Mouse (Mus musculus) stomach, postnatal 0 days (tissue): ENCODE data around the gene Gm9780. TPM values are rescaled to one million over a fixed set of nuclear protein-coding genes. Genes with fewer than 3 reads are reported as not detected.
"Not testable (repeated sequence)": the region's sequence is repeated elsewhere in the genome, so short reads cannot be mapped to it uniquely, and the experiment has no call there.

Experiments used
- ATAC-seq: fragments of 200-750 bp; cut with Nextera tagmentation; 2 replicates; pipeline ENCODE4 v1.8.0; 2017; ENCODE audit not compliant: low FRiP score, low TSS enrichment
- DNase-seq: peaks from one replicate; pipeline ENCODE4 v3.0.0-alpha.2; 2016; ENCODE audit warnings: low spot score
- H3K27ac ChIP-seq: fragments of 300-500 bp; sonication (generic); replicated peaks from 2 replicates; pipeline ENCODE4 v1.5.1; 2014; ENCODE audit warnings: mild to moderate bottlenecking, control low read depth
- H3K27me3 ChIP-seq: fragments of 300-500 bp; sonication (generic); 2 replicates; pipeline ENCODE4 v1.6.1; 2014; ENCODE audit warnings: low read length; ENCODE audit not compliant: control insufficient read depth, insufficient read depth
- H3K36me3 ChIP-seq: fragments of 300-500 bp; sonication (generic); 2 replicates; pipeline ENCODE4 v1.6.1; 2014; ENCODE audit warnings: low read length, mixed read lengths; ENCODE audit not compliant: control insufficient read depth, insufficient read depth
- H3K4me1 ChIP-seq: fragments of 300-500 bp; sonication (generic); replicated peaks from 2 replicates; pipeline ENCODE4 v1.6.1; 2014; ENCODE audit warnings: antibody characterized with exemption; ENCODE audit not compliant: control insufficient read depth, insufficient read depth
- H3K4me2 ChIP-seq: fragments of 300-500 bp; sonication (generic); replicated peaks from 2 replicates; pipeline ENCODE4 v1.6.1; 2014; ENCODE audit warnings: low read depth, mild to moderate bottlenecking, control low read depth, moderate library complexity
- H3K4me3 ChIP-seq: fragments of 300-500 bp; sonication (generic); 2 replicates; pipeline ENCODE4 v1.5.1; 2014; ENCODE audit warnings: low read depth, low read length, control low read depth
- H3K9ac ChIP-seq: fragments of 300-500 bp; sonication (generic); 2 replicates; pipeline ENCODE4 v1.6.1; 2014; ENCODE audit warnings: mild to moderate bottlenecking, low read length, control low read depth, mixed read lengths
- H3K9me3 ChIP-seq: fragments of 300-500 bp; sonication (generic); 2 replicates; pipeline ENCODE4 v1.6.1; 2016; ENCODE audit warnings: low read length; ENCODE audit not compliant: control insufficient read depth
- WGBS: fragments of 180-500 bp; shearing (Covaris S2); extraction: QIAGEN DNeasy Blood & Tissue Kit; methylation state at CpG from one replicate; pipeline ENCODE4 v1.1.7; 2014; 5-methylcytosine and 5-hydroxymethylcytosine counted together
- polyA plus RNA-seq: library from polyadenylated mRNA; unstranded; fragments of >200 nt; fragmentation: Nextera tagmentation; extraction: Ambion mirVana; gene quantifications from 2 replicates; pipeline ENCODE4 v1.2.1, GENCODE M21; 2015

The Gm9780 gene
- polyA plus RNA-seq, 1 experiment from 2014 or later, result 113 TPM

DNA sequence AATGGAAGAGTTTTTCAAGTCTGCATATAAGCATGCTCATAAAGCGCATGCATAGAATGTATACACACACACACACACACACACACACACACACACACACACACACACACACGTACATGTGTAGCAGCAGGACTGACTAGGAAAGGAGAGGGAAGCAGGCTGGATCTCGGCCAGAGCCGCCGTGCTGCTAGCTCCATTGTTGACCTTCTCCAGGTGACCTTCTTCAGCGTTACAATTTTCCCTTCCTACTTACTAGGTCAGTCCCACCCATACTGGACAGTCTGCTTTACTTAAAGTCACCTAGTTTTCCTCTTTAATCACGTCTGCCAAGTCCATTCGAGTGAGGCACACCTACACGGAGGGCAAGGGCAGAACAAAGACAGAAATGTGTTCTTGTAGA is 60.6 kb downstream of the Gm9780 start:
- 20% methylated on average over 4 of the region's 9 CpGs for WGBS
- not testable (repeated sequence) for H3K4me2 ChIP-seq, H3K4me3 ChIP-seq, H3K9me3 ChIP-seq, H3K36me3 ChIP-seq, H3K27me3 ChIP-seq, H3K9ac ChIP-seq, H3K4me1 ChIP-seq, H3K27ac ChIP-seq
- peak; percentile 83 for ATAC-seq
- peak; percentile 57 for DNase-seq

DNA sequence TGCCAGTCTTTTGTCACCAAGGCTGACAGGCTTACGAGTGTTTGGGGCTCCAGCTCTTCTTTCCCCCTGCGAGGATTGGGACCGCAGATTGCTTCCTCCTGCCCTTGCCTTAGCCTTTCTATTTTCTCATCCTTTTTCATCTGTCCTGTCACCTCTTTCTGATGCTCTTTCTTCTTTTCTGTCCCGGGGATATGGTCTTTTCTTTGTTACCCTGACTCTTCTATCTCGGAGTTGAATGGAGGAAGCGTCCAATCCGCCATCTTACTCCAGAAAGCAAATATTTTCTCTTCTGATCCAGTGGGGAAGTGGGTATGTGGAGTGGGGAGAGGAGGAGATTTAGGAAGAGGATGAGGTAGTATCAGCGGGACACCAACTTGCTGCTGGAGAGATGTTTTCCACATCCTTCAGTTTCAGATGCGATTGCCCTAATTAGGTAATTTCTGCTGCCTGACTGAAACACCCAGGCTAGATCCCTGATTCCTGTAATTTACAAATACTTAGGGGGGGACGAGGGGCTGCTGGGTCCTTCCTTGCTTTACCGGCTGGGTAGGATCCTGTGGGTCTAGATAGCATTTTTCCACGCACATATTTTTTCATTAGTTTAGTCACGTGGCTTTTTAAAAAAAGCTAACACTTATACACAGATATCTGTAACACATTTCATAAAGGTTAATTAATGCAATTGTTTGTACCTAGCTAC is 63.1 kb downstream of the Gm9780 start:
- 0 out of 2 replicates have a peak overlapping the region, but pooled peaks have one; percentile 23 for H3K4me2 ChIP-seq
- not testable (repeated sequence) for H3K4me1 ChIP-seq, H3K9me3 ChIP-seq, H3K9ac ChIP-seq, ATAC-seq, H3K36me3 ChIP-seq, H3K4me3 ChIP-seq, H3K27me3 ChIP-seq
- 0 out of 2 replicates have a peak overlapping the region, but pooled peaks have one; percentile 45 for H3K27ac ChIP-seq
- DNase-seq, result peak; percentile 12
- 9% methylated on average over 6 of the region's 13 CpGs for WGBS

GRCm38 (mm10) chr14:25978371-25979241 is 63.9 kb downstream of the Gm9780 start, which contains the start of gene Duxbl1:
Gene Duxbl1 (plus strand): TSS chr14:25978577.
- no CpG with 5 or more reads among the region's 25 CpGs for WGBS
- H3K27me3 ChIP-seq, H3K4me1 ChIP-seq, DNase-seq, H3K9me3 ChIP-seq, H3K4me3 ChIP-seq, H3K9ac ChIP-seq, H3K36me3 ChIP-seq: not testable (repeated sequence)
- ATAC-seq, result peak; percentile 79
- H3K4me2 ChIP-seq, result 0 out of 2 replicates have a peak within 1 kb of the TSS, but pooled peaks have one; percentile 23
- 0 out of 2 replicates have a peak within 1 kb of the TSS, but pooled peaks have one; percentile 45 for H3K27ac ChIP-seq

Other genes starting within 250 kb of the Gm9780 start
- 60.6 and 67.3 TPM in 2 replicates for gene Anxa11, start 200.6 kb downstream of the Gm9780 start, polyA plus RNA-seq
- gene Plac9a, start 139.6 kb downstream of the Gm9780 start, polyA plus RNA-seq, result 1.9 and 2.8 TPM in 2 replicates
- 4.2 TPM in 2 replicates for gene Tmem254a, start 115.0 kb downstream of the Gm9780 start, polyA plus RNA-seq
- gene Cphx1, start 104.4 kb downstream of the Gm9780 start, polyA plus RNA-seq, result 0.05 and 0.10 TPM in 2 replicates
- gene Duxbl1, start 64.1 kb downstream of the Gm9780 start, polyA plus RNA-seq, result 0.51 and 1.1 TPM in 2 replicates
- 94.4 and 103 TPM in 2 replicates for gene Tmem254c, start 24.6 kb upstream of the Gm9780 start, polyA plus RNA-seq
- gene Cphx2, start 38.8 kb upstream of the Gm9780 start, polyA plus RNA-seq, result not detected in 2 replicates
- gene Cphx3, start 39.6 kb upstream of the Gm9780 start, polyA plus RNA-seq, result not detected in 2 replicates
- 0.67 TPM in 1 of 2 replicates, not detected in the other for gene Duxbl2, start 75.6 kb upstream of the Gm9780 start, polyA plus RNA-seq
- gene Plac9b, start 139.8 kb upstream of the Gm9780 start, polyA plus RNA-seq, result 97.2 and 127 TPM in 2 replicates
- gene Tmem254b, start 164.3 kb upstream of the Gm9780 start, polyA plus RNA-seq, result 53.8 and 62.7 TPM in 2 replicates
- 1.5 and 2.2 TPM in 2 replicates for gene Duxbl3, start 215.3 kb upstream of the Gm9780 start, polyA plus RNA-seq